Mouse (Mus musculus): ENCODE results near the gene Snrpd2. TPM values are rescaled to one million over a fixed set of nuclear protein-coding genes. Genes with fewer than 3 reads are reported as not detected.
A peak's percentile ranks its signal among the peaks of the same experiment; 100 is the strongest.

The Snrpd2 gene
- total RNA-seq, 2 experiments from 2014 or later: 50.5 to 55.4 TPM

- DNase-seq (ENCODE audit: low spot score): no peak
Measured at GRCm38 (mm10) chr7:19176516-19176947, 27.0 kb downstream of the Snrpd2 start.

GRCm38 (mm10) chr7:19177216-19177615 is 27.7 kb downstream of the Snrpd2 start:
- no peak for DNase-seq (ENCODE audit: low spot score)

GRCm38 (mm10) chr7:19178035-19178434 is 28.5 kb downstream of the Snrpd2 start:
- DNase-seq (ENCODE audit: low spot score): no peak

GRCm38 (mm10) chr7:19178443-19179092 is 29.0 kb downstream of the Snrpd2 start:
- peak; percentile 66 for DNase-seq (ENCODE audit: low spot score)

GRCm38 (mm10) chr7:19179173-19179572 is 29.7 kb downstream of the Snrpd2 start:
- DNase-seq (ENCODE audit: low spot score): peak; percentile 53

- DNase-seq (ENCODE audit: low spot score): no peak
Measured at GRCm38 (mm10) chr7:19179936-19180335, 30.4 kb downstream of the Snrpd2 start.

GRCm38 (mm10) chr7:19180862-19181429 is 31.4 kb downstream of the Snrpd2 start:
- no peak for DNase-seq (ENCODE audit: low spot score)

GRCm38 (mm10) chr7:19184250-19184649 is 34.7 kb downstream of the Snrpd2 start:
- no peak for DNase-seq (ENCODE audit: low spot score)

- no peak for DNase-seq (ENCODE audit: low spot score)
Measured at GRCm38 (mm10) chr7:19184758-19185157, 35.2 kb downstream of the Snrpd2 start.

GRCm38 (mm10) chr7:19194676-19195075 is 45.2 kb downstream of the Snrpd2 start:
- no peak for DNase-seq (ENCODE audit: low spot score)

- DNase-seq (ENCODE audit: low spot score): peak; percentile 27
Measured at GRCm38 (mm10) chr7:19196676-19197075, 47.2 kb downstream of the Snrpd2 start.

GRCm38 (mm10) chr7:19197985-19198384 is 48.5 kb downstream of the Snrpd2 start:
- no peak for DNase-seq (ENCODE audit: low spot score)

- no peak for DNase-seq (ENCODE audit: low spot score)
Measured at GRCm38 (mm10) chr7:19201660-19202059, 52.1 kb downstream of the Snrpd2 start.

GRCm38 (mm10) chr7:19202065-19202850 is 52.7 kb downstream of the Snrpd2 start:
- DNase-seq (ENCODE audit: low spot score): no peak

Small RNA genes within 50 kb of the gene (microRNA-seq; reads per million reads assigned to microRNA genes)
- 101 reads per million, percentile 60 among the genes with 10 or more reads in this experiment for gene Mir330

Other genes starting within 250 kb of the Snrpd2 start
- 1 to 10 TPM; 3.6 to 5.6 TPM for gene Ccdc61, start 239.3 kb upstream of the Snrpd2 start, total RNA-seq (2021)
- gene Nova2, start 223.8 kb upstream of the Snrpd2 start, total RNA-seq (2021): 1 to 10 TPM; 1.1 to 1.9 TPM
- not detected for gene Nanos2, start 162.3 kb upstream of the Snrpd2 start, total RNA-seq (2021)
- gene Mypop, start 158.5 kb upstream of the Snrpd2 start, total RNA-seq (2021): 1 to 10 TPM; 8.7 to 8.9 TPM
- 10 to 100 TPM; 18.3 to 18.5 TPM for gene Irf2bp1, start 145.7 kb upstream of the Snrpd2 start, total RNA-seq (2021)
- under 1 TPM in 1 of 2 experiments, not detected in 1; 0.09 TPM for gene Foxa3, start 126.2 kb upstream of the Snrpd2 start, total RNA-seq (2021)
- gene Sympk, start 125.3 kb upstream of the Snrpd2 start, total RNA-seq (2021): 10 to 100 TPM; 74.1 to 74.6 TPM
- not detected for gene Rsph6a, start 95.0 kb upstream of the Snrpd2 start, total RNA-seq (2021)
- gene Dmwd, start 73.5 kb upstream of the Snrpd2 start, total RNA-seq (2021): 10 to 100 TPM; 33.8 to 39.1 TPM
- gene Dmpk, start 65.9 kb upstream of the Snrpd2 start, total RNA-seq (2021): 100 to 1,000 TPM; 232 to 265 TPM
- gene Six5, start 55.1 kb upstream of the Snrpd2 start, total RNA-seq (2021): 1 to 10 TPM; 1.7 to 2.1 TPM
- not detected for gene Gm4969, start 31.4 kb upstream of the Snrpd2 start, total RNA-seq (2021)
- gene Fbxo46, start 29.9 kb upstream of the Snrpd2 start, total RNA-seq (2021): 1 to 10 TPM; 2.2 to 2.6 TPM
- gene Qpctl, start 431 bp upstream of the Snrpd2 start, total RNA-seq (2021): 1 to 10 TPM; 1.9 to 2.0 TPM
- gene Gipr, start 16.4 kb downstream of the Snrpd2 start, total RNA-seq (2021): not detected
- 10 to 100 TPM; 13.9 to 15.0 TPM for gene Eml2, start 26.7 kb downstream of the Snrpd2 start, total RNA-seq (2021)
- gene Gpr4, start 62.8 kb downstream of the Snrpd2 start, total RNA-seq (2021): 1 to 10 TPM; 1.3 to 3.3 TPM
- 10 to 100 TPM; 41.3 to 47.1 TPM for gene Opa3, start 78.6 kb downstream of the Snrpd2 start, total RNA-seq (2021)
- 10 to 100 TPM; 11.6 to 22.2 TPM for gene Vasp, start 122.1 kb downstream of the Snrpd2 start, total RNA-seq (2021)
- under 1 TPM; 0.30 to 0.36 TPM for gene Ppm1n, start 130.3 kb downstream of the Snrpd2 start, total RNA-seq (2021)
- gene Rtn2, start 132.9 kb downstream of the Snrpd2 start, total RNA-seq (2021): 1,000 to 10,000 TPM; 1,025 to 1,102 TPM
- 1 to 10 TPM in 1 of 2 experiments, under 1 TPM in 1; 0.57 to 2.5 TPM for gene Fosb, start 160.3 kb downstream of the Snrpd2 start, total RNA-seq (2021)
- gene Ercc1, start 195.1 kb downstream of the Snrpd2 start, total RNA-seq (2021): 10 to 100 TPM; 30.0 to 30.8 TPM
- gene Cd3eap, start 209.8 kb downstream of the Snrpd2 start, total RNA-seq (2021): 10 to 100 TPM; 10.8 to 11.4 TPM
- 1 to 10 TPM; 3.6 to 5.3 TPM for gene Ppp1r13l, start 210.0 kb downstream of the Snrpd2 start, total RNA-seq (2021)
- gene Ercc2, start 232.3 kb downstream of the Snrpd2 start, total RNA-seq (2021): 10 to 100 TPM in 1 of 2 experiments, 1 to 10 TPM in 1; 9.0 to 10.6 TPM

Measured in gastrocnemius, adult 18-20 months (tissue).